Mouse (Mus musculus) neutrophil, adult 65 days (primary cell): ENCODE results near the gene Sdr39u1. TPM values are rescaled to one million over a fixed set of nuclear protein-coding genes. Genes with fewer than 3 reads are reported as not detected.

Experiments used
- total RNA-seq: library from RNA; stranded (reverse); gene quantifications from 2 replicates; pipeline ENCODE4 v1.2.4, GENCODE M21; 2023

Sdr39u1 gene
- total RNA-seq = 1.9 and 2.2 TPM in 2 replicates

DNA sequence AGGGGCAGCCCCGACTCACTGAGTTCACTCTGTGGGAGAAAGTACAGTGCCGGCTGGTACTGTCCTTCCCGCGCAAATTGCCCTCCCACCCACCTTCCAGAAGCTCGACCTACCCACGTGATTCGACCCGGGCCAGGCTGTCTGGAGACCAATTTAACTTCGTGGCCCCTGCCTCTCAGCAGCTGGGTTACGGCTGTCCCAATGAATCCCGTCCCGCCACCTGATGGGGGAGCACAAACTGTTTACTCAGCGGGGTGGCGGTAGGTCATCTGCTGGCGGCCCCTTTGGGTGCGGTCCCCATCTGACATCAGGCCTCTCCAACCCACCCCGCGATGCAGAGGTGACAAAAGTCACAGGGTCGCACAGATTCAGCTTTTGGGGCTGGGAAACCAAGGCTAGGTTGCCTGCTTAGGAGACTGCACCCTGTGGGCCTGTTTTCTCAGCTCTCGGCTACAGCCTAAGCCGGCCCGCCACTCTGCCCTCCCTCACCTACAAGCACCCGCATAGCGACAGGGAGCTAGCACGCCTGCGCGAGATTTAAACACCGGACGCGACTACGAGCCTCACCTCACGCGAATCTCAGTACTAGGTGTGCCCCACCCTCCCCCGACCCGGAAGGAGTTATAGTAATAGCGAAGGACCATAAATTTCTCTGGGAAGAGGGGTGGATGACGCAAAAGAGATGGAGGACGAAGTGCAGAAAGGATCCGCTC is at the start of gene Sdr39u1:
Gene Sdr39u1 (minus strand): TSS at position 593 of the 713 bp plus-strand sequence.

DNA sequence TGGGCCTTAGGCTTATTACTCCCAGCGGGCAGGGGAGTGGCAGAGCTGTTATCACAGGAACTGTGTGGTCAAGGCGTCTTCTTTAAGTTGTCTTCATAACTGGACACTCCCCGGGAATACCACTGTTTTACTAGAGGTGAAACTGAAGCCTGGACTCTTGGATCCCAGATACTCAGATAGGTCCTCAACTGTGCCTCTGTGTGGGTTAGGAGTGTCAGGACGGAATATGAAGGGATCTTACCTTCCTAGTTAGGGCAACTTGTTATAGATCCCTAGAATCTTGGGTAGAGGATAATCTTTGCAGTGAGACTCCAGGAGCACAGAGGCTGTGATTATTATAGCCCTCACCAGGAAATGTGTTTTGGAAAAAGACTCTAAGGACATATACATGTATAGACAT is 44.5 kb upstream of the Sdr39u1 start, which contains the start of gene Cma1:
Gene Cma1 (minus strand): TSS at position 101 of the 400 bp plus-strand sequence.

DNA sequence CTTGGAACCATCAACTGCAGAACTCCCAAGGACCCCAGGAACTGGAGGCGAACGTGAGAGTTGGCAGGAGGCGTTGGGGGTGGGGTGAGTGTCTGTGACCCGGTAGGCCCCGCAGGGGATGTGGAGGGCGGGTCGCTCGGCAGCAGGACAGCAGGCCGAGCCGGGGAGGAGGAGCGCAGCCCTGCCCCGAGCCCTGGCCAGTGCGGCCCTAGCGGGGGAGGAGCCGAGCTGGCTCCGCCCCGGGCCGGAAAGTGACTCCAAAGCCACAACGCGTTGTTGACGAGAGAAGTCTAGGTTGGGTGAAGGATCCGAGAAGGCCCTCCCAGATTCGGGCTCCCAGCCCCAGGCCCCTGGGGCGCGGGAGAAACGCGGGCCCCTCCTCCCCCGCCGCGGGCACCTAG is 15.4 kb downstream of the Sdr39u1 start, which contains the start of gene Khnyn:
Gene Khnyn (plus strand): TSS at position 235 of the 401 bp plus-strand sequence.

DNA sequence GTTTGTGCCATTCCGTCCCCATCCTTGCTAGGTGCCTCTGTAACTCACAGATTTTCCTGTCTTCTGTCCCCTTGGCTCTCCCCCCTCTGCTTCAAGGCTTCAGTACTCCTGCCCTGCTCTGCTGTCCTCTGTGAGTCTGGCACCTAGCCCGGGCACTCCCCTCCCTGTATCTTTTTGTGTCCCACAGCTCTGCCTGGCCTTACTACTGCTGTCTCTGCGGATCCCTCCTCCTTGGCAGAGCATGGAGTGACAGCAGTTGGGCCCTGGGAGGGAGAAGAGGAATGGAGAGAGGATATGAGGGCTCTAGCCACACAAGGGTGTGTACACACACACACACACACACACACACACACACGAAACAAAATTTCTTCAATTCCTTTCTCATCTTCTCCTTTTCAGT is 15.9 kb downstream of the Sdr39u1 start, which contains the start of gene Cbln3:
Gene Cbln3 (minus strand): TSS at position 227 of the 400 bp plus-strand sequence.

DNA sequence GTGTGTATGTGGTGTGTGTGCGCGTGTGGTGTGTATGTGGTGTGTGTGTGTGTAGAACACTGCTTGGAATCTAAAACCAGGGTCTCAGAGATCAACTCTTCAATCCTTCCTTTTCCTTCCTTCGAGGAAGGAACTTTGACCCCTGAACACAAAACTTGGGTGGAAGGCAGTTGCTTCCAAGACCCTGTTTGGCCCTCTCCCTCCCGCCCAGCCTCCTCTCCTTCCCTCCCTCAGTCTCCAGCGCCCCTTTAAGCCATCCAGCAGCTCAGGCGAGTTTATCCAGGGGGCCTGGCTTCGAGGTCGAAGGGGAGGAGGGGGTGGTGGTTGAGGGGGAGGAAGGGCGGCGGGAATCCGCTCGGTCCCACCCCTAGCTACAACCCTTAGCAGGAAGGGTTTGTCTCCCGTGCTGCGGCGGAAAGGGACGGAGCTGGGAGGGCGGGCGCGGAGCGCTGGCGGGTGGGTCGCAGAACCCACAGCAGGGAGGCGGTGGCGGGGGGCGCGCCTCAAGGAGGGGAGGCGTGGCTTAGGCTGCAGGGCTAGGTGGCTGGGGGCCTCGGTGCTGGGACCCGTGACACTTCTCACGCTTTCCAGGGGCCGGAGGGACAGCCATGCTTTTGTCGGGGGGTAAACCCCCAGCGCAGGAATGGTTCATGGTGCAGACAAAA is 46.3 kb downstream of the Sdr39u1 start, which contains the start of gene Nynrin:
Gene Nynrin (plus strand): TSS at position 390 of the 665 bp plus-strand sequence.

Other genes with a start within 250 kb of the Sdr39u1 start
- gene Mdp1, start 239.8 kb downstream of the Sdr39u1 start, total RNA-seq = 9.4 and 11.2 TPM in 2 replicates
- 12.0 and 12.3 TPM in 2 replicates for gene Gmpr2, start 228.4 kb downstream of the Sdr39u1 start, total RNA-seq
- gene Nedd8, start 228.2 kb downstream of the Sdr39u1 start, total RNA-seq = 129 and 152 TPM in 2 replicates
- 47.7 and 63.8 TPM in 2 replicates for gene Tinf2, start 218.5 kb downstream of the Sdr39u1 start, total RNA-seq
- 2.1 and 2.6 TPM in 2 replicates for gene Tgm1, start 186.4 kb downstream of the Sdr39u1 start, total RNA-seq
- gene Rabggta, start 178.0 kb downstream of the Sdr39u1 start, total RNA-seq = 23.7 and 38.4 TPM in 2 replicates
- 47.8 and 56.7 TPM in 2 replicates for gene Dhrs1, start 154.6 kb downstream of the Sdr39u1 start, total RNA-seq
- gene Nop9, start 154.6 kb downstream of the Sdr39u1 start, total RNA-seq = 12.1 and 17.3 TPM in 2 replicates
- gene Cideb, start 141.8 kb downstream of the Sdr39u1 start, total RNA-seq = 0.77 TPM in 1 of 2 replicates, not detected in the other
- gene Ltb4r2, start 138.9 kb downstream of the Sdr39u1 start, total RNA-seq = 0.43 and 1.0 TPM in 2 replicates
- 203 and 207 TPM in 2 replicates for gene Ltb4r1, start 134.3 kb downstream of the Sdr39u1 start, total RNA-seq
- 0.63 TPM in 1 of 2 replicates, not detected in the other for gene Adcy4, start 116.2 kb downstream of the Sdr39u1 start, total RNA-seq
- gene Ripk3, start 111.4 kb downstream of the Sdr39u1 start, total RNA-seq = 42.5 and 50.7 TPM in 2 replicates
- gene Nfatc4, start 77.1 kb downstream of the Sdr39u1 start, total RNA-seq = not detected in 2 replicates
- gene Nynrin, start 46.3 kb downstream of the Sdr39u1 start, total RNA-seq = 1.1 and 3.0 TPM in 2 replicates
- 0.48 and 0.54 TPM in 2 replicates for gene Cbln3, start 15.9 kb downstream of the Sdr39u1 start, total RNA-seq
- gene Khnyn, start 15.3 kb downstream of the Sdr39u1 start, total RNA-seq = 107 and 146 TPM in 2 replicates
- not detected in 2 replicates for gene Cma1, start 44.4 kb upstream of the Sdr39u1 start, total RNA-seq
- not detected in 2 replicates for gene Cma2, start 50.7 kb upstream of the Sdr39u1 start, total RNA-seq
- not detected in 2 replicates for gene Mcpt1, start 117.7 kb upstream of the Sdr39u1 start, total RNA-seq
- not detected in 2 replicates for gene Mcpt9, start 130.2 kb upstream of the Sdr39u1 start, total RNA-seq
- gene Mcpt2, start 141.7 kb upstream of the Sdr39u1 start, total RNA-seq = not detected in 2 replicates
- not detected in 2 replicates for gene Mcpt4, start 162.0 kb upstream of the Sdr39u1 start, total RNA-seq
- 83.0 and 87.4 TPM in 2 replicates for gene Mcpt8, start 185.0 kb upstream of the Sdr39u1 start, total RNA-seq
- 123 and 127 TPM in 2 replicates for gene Ctsg, start 202.3 kb upstream of the Sdr39u1 start, total RNA-seq
- not detected in 2 replicates for gene Gzme, start 220.3 kb upstream of the Sdr39u1 start, total RNA-seq
- not detected in 2 replicates for gene Gzmd, start 232.3 kb upstream of the Sdr39u1 start, total RNA-seq